Mouse (Mus musculus) embryonic facial prominence, embryonic 10.5 days (tissue): ENCODE data around the gene Sv2c. TPM values are rescaled to one million over a fixed set of nuclear protein-coding genes. Genes with fewer than 3 reads are reported as not detected.
"Not testable (repeated sequence)": the region's sequence is repeated elsewhere in the genome, so short reads cannot be mapped to it uniquely, and the experiment has no call there.

ENCODE experiments used
- DNase-seq: peaks from one replicate; pipeline ENCODE4 v3.0.0-alpha.2; 2017; ENCODE audit warnings: low spot score
- H3K27ac ChIP-seq: fragments of 300-500 bp; sonication (generic); replicated peaks from 2 replicates; pipeline ENCODE4 v1.5.1; 2016; ENCODE audit warnings: mild to moderate bottlenecking
- H3K27me3 ChIP-seq: fragments of 300-500 bp; sonication (generic); replicated peaks from 2 replicates; pipeline ENCODE4 v1.6.1; 2016; ENCODE audit warnings: low read depth, mild to moderate bottlenecking; ENCODE audit not compliant: poor library complexity, severe bottlenecking
- H3K36me3 ChIP-seq: fragments of 300-500 bp; sonication (generic); replicated peaks from 2 replicates; pipeline ENCODE4 v1.6.1; 2016; ENCODE audit warnings: mild to moderate bottlenecking, moderate library complexity
- H3K4me1 ChIP-seq: fragments of 300-500 bp; sonication (generic); 2 replicates; pipeline ENCODE4 v1.6.1; 2016
- H3K4me3 ChIP-seq: fragments of 300-500 bp; sonication (generic); 2 replicates; pipeline ENCODE4 v1.5.1; 2016; ENCODE audit warnings: mild to moderate bottlenecking, moderate library complexity
- H3K9me3 ChIP-seq: fragments of 300-500 bp; sonication (generic); 2 replicates; pipeline ENCODE4 v1.6.1; 2016; ENCODE audit warnings: mild to moderate bottlenecking
- WGBS: fragments of 180-500 bp; shearing (Covaris S2); methylation state at CpG from one replicate; pipeline ENCODE4 v1.1.7; 2016; 5-methylcytosine and 5-hydroxymethylcytosine counted together
- polyA plus RNA-seq: library from polyadenylated mRNA; unstranded; fragments of >200 nt; fragmentation: Nextera tagmentation; extraction: Ambion mirVana; gene quantifications from 2 replicates; pipeline ENCODE4 v1.2.1, GENCODE M21; 2016

The Sv2c gene
- polyA plus RNA-seq, 1 experiment from 2014 or later = 0.87 TPM

GRCm38 (mm10) chr13:96126669-96127068, 5.7 kb downstream of the Sv2c start:
- Histone ChIP-seq H3K27me3 (peaks cover 61% of the 10 kb centered on the region), H3K36me3 (no peaks in the 10 kb centered on the region), H3K27ac (no peak overlapping the region), H3K4me1 (peaks cover 12% of the 10 kb centered on the region), H3K9me3 (no peaks in the 10 kb centered on the region), H3K4me3 (no peak overlapping the region)
- WGBS = 83% methylated on average over 6 of the region's 6 CpGs
- DNase-seq = no peak

GRCm38 (mm10) chr13:96125011-96125410, 7.4 kb downstream of the Sv2c start:
- H3K4me1 ChIP-seq = no peaks in the 10 kb centered on the region
- no peak overlapping the region for H3K27ac ChIP-seq
- no peaks in the 10 kb centered on the region for H3K36me3 ChIP-seq
- H3K27me3 ChIP-seq = peaks cover 44% of the 10 kb centered on the region
- no peak for DNase-seq
- H3K9me3 ChIP-seq = no peaks in the 10 kb centered on the region
- 70% methylated on average over 5 of the region's 5 CpGs for WGBS
- H3K4me3 ChIP-seq = no peak overlapping the region

- 81% methylated on average over 2 of the region's 2 CpGs for WGBS
- DNase-seq = no peak
- no peaks in the 10 kb centered on the region for H3K36me3 ChIP-seq
- no peak overlapping the region for H3K4me3 ChIP-seq
- H3K27me3 ChIP-seq = no peaks in the 10 kb centered on the region
- H3K4me1 ChIP-seq = no peaks in the 10 kb centered on the region
- H3K9me3 ChIP-seq = no peaks in the 10 kb centered on the region
- no peak overlapping the region for H3K27ac ChIP-seq
These were observed 19.7 kb downstream of the Sv2c start for GRCm38 (mm10) chr13:96112711-96113110.

GRCm38 (mm10) chr13:96110767-96111166, 21.6 kb downstream of the Sv2c start:
- no peaks in the 10 kb centered on the region for H3K4me1 ChIP-seq
- no peak overlapping the region for H3K4me3 ChIP-seq
- no peak for DNase-seq
- WGBS = 88% methylated on average over 3 of the region's 3 CpGs
- no peak overlapping the region for H3K27ac ChIP-seq
- no peaks in the 10 kb centered on the region for H3K27me3 ChIP-seq
- H3K36me3 ChIP-seq = no peaks in the 10 kb centered on the region
- no peaks in the 10 kb centered on the region for H3K9me3 ChIP-seq

DNA sequence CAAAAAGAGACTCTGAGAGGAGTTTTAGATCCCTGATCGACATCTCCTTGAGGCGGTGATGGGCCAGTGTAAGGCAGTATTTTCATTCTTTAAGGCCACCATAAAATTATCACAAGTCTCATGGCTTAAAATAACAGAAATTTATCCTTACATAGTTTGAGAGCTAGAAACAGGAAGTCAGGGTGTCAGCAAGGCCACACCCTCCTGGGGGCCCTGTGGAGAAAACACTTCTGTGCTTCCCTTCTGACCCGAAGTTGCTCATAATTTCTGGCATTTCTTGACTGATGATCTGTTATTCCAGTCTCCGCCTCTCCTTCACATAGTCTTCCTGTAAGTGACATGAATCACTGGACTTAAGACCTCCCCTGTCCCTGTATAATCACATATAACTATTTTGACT, 26.0 kb downstream of the Sv2c start:
- Histone ChIP-seq H3K27me3 (no peaks in the 10 kb centered on the region), H3K4me1 (no peaks in the 10 kb centered on the region), H3K4me3 (no peak overlapping the region), H3K9me3 (no peaks in the 10 kb centered on the region), H3K36me3 (no peaks in the 10 kb centered on the region), H3K27ac (no peak overlapping the region)
- DNase-seq = no peak
- WGBS = 85% methylated on average over 4 of the region's 4 CpGs

DNA sequence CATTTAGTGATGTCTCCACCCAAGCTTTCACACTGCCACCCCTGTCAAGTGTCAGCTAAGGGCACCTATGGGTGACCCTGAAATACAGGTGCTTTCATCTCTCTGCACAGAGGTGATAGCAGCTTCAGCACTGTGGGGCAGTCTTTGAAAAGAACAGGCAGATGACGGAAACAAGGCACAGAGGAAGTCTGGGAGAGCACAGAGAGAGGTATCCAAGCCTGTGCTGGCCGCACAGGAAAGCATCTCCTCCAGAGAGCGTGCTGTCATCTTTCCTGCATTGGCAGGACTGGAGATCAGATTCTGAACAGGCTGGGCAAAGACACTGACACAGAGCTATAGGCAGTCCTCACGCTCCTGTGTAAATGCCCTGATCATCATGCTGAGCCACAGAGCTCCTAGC, 41.4 kb downstream of the Sv2c start:
- WGBS = 62% methylated on average over 4 of the region's 4 CpGs
- DNase-seq = no peak

DNA sequence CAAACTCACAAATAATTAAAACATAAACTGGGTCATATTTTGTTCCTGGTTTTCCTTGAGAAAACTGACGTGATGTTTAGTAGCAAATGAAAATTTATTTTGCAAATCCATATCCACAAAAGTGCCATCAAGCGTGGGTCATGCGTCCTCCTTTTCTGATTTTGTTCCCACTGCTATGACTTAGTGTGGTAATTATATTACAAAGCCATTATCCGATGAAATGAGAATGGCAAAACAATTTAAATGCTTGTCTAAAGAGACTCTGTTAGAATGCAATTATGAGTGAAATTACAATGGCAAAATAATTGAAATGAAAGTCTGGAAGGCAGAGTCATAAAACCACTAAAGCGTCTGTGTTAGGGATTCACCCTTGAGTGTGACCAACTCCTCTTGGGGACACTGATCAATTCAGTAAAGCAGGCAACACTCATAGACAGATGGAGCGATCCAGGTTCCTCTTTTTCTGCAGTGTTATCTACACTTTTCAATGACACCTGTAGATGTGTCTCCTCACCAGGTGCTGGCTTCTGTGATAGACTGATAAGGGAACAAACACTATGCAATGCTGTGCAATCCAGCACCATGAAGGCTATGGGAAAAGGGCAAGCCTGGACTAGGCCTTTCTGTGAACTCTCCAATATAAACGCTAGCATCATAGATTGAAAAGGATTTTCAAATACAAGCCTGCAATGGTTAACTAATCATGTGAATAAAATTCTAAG, 46.6 kb downstream of the Sv2c start:
- no peaks in the 10 kb centered on the region for H3K9me3 ChIP-seq
- H3K4me1 ChIP-seq = no peaks in the 10 kb centered on the region; the same call in 1 of the 2 replicates
- 94% methylated on average over 7 of the region's 7 CpGs for WGBS
- no peaks in the 10 kb centered on the region for H3K36me3 ChIP-seq
- H3K27ac ChIP-seq = no peak overlapping the region
- H3K27me3 ChIP-seq = no peaks in the 10 kb centered on the region
- H3K4me3 ChIP-seq = no peak overlapping the region
- DNase-seq = no peak

More for the DNA sequence above, 41.4 kb downstream of the Sv2c start:
- Histone ChIP-seq H3K27me3 (no peaks in the 10 kb centered on the region), H3K36me3 (no peaks in the 10 kb centered on the region), H3K4me3 (no peak overlapping the region), H3K9me3 (no peaks in the 10 kb centered on the region), H3K4me1 (no peaks in the 10 kb centered on the region; the same call in 1 of the 2 replicates), H3K27ac (no peak overlapping the region)

DNA sequence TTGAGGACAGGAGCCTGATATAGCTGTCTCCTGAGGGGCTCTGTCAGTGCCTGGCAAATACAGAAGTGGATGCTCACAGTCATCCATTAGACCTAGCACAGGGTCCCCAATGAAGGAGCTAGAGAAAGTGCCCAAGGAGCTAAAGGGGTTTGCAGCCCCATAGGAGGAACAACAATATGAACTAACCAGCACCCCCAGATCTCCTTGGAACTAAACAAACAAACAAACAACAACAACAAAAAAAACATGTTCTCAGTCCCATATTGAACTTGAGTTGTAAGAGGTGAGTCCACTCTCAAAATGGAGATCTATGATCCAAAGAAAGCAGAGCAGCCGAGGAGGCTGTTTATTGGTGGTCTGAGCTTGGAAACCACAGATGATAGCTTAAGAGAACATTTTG, 50.6 kb downstream of the Sv2c start, which contains the start of gene Gm17190:
Gm17190 (plus strand) TSS at position 301 of the 400 bp plus-strand sequence.
- H3K4me3 ChIP-seq, H3K9me3 ChIP-seq, H3K36me3 ChIP-seq, DNase-seq, H3K27me3 ChIP-seq, H3K4me1 ChIP-seq, H3K27ac ChIP-seq: not testable (repeated sequence)
- WGBS = 88% methylated on average over 1 of the region's 1 CpGs

- not testable (repeated sequence) for DNase-seq, H3K9me3 ChIP-seq, H3K4me3 ChIP-seq, H3K4me1 ChIP-seq, H3K36me3 ChIP-seq, H3K27me3 ChIP-seq, H3K27ac ChIP-seq
- WGBS = 85% methylated on average over 3 of the region's 3 CpGs
These were observed 51.1 kb downstream of the Sv2c start, which contains the start of gene Gm20075 for GRCm38 (mm10) chr13:96081276-96081675. TSS of gene Gm20075 (minus strand) at chr13:96081376.

DNA sequence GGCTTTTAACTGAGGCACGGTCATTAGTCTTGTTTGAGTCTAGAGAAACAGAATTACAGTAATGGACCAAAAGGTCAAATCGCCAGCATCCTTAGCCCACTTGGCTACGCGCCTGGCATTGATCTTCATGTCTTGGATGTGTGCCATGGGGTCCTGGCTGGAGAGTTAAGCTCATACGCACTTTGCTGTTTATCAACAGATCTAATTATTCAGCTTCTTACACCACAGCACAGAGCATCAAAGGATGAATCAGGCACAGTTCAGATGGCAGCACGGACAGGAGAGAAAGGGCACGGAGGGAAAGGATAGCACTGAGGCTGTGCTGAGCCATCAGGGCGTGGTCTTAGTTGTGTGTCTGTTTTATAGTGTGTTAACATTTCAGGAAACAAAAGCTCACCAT, 58.8 kb downstream of the Sv2c start:
- H3K27me3 ChIP-seq = no peaks in the 10 kb centered on the region
- 83% methylated on average over 8 of the region's 8 CpGs for WGBS
- no peaks in the 10 kb centered on the region for H3K4me1 ChIP-seq
- no peak overlapping the region for H3K27ac ChIP-seq
- H3K9me3 ChIP-seq = no peaks in the 10 kb centered on the region
- no peak overlapping the region for H3K4me3 ChIP-seq
- DNase-seq = no peak
- H3K36me3 ChIP-seq = no peaks in the 10 kb centered on the region

DNA sequence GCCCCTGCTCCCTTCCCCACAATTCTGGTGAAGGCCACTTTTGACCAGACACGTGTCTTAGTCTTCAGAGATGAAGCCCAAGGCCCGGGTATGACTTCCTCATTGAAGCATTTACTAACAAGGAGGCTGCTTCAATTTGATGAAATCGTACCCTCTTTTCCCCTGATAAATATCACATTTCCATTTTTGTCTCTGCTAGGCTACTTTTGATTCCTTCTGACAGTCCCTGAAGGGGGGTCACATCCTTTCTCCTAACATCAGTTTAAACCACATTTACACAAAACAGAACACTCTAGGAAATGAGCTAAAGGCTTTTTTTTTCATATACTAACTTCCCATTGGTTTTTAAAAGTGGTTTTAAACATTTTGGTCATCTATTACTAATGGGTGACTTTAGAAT, 79.6 kb downstream of the Sv2c start:
- H3K27me3 ChIP-seq = no peaks in the 10 kb centered on the region
- no peaks in the 10 kb centered on the region for H3K9me3 ChIP-seq
- DNase-seq = no peak
- 81% methylated on average over 3 of the region's 3 CpGs for WGBS
- H3K4me1 ChIP-seq = no peaks in the 10 kb centered on the region
- H3K27ac ChIP-seq = no peak overlapping the region
- H3K4me3 ChIP-seq = no peak overlapping the region
- H3K36me3 ChIP-seq = no peaks in the 10 kb centered on the region

DNA sequence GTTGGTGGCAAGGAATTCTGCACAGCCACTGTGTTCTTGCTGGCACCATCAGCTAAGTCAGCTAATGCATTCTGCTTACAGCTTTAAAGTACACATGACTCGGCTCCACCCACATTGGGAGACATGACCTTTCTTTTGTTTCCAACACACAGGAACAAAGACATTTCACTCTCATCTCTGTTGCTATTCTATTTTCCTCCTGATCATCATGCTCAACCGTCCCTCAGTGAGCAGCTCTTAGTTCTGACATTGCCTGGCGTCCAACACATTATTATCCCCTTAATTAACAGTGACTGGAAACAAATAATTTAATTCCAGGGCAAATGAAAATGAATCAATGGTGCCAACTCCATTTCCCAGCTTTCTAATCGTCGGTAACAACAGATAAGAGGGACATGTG, 87.0 kb downstream of the Sv2c start:
- WGBS = 70% methylated on average over 5 of the region's 5 CpGs
- Histone ChIP-seq H3K27me3 (no peaks in the 10 kb centered on the region), H3K27ac (no peak overlapping the region), H3K4me1 (no peaks in the 10 kb centered on the region), H3K36me3 (no peaks in the 10 kb centered on the region), H3K4me3 (no peak overlapping the region), H3K9me3 (no peaks in the 10 kb centered on the region)
- no peak for DNase-seq

GRCm38 (mm10) chr13:96040275-96041042, 91.9 kb downstream of the Sv2c start:
- WGBS = 84% methylated on average over 11 of the region's 11 CpGs
- Histone ChIP-seq H3K27ac (no peak overlapping the region), H3K4me3 (no peak overlapping the region), H3K36me3 (no peaks in the 10 kb centered on the region), H3K9me3 (no peaks in the 10 kb centered on the region), H3K27me3 (no peaks in the 10 kb centered on the region), H3K4me1 (no peaks in the 10 kb centered on the region)
- no peak for DNase-seq
